Mouse (Mus musculus) lung, postnatal 10 days (tissue): ENCODE measurements around the gene Mesd.

Source experiments
- DNase-seq: peaks from one replicate; pipeline ENCODE4 v3.0.0; 2021

The Mesd gene

DNA sequence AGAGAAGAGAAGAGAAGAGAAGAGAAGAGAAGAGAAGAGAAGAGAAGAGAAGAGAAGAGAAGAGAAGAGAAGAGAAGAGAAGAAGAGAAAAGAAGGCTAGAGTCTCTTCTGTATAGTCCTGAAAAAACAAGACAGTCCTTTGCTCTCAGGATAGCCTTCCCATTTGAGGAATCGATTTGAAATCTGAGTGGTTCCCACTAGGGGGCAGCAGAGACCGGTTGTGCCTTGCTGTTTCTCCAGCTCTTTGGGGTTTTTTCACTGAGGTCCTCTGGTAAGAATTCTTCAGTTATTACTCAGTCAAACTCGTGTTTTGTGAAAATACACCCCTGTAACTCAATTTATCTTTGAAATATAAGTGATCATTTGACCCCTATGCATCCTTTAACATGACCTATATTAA is 30.3 kb downstream of the Mesd start:
- DNase-seq = peak; percentile 90

GRCm38 (mm10) chr7:83920241-83920640 is 36.0 kb downstream of the Mesd start:
- no peak for DNase-seq

DNA sequence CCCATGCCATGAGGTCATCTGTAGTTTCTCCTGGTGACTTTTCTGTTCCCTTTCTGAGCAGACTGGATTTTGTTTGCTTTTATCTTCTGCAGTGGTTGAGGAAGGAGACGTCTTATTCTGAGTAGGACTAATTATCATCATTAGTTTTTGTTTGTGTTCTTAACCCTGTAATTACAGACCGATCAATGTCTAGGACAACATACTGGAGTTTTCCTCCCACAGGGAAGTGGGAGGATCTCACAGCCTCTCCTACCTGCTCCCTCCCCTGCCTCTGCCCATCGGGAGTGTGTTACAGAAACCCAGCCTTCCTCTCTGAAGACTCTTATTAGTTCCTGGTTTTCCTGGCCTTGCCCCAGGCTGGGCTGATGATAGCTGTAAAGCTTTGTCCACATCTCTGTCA is 37.4 kb downstream of the Mesd start:
- no peak for DNase-seq

GRCm38 (mm10) chr7:83939017-83939721 is 54.9 kb downstream of the Mesd start:
- no peak for DNase-seq

- DNase-seq = no peak
Measured at GRCm38 (mm10) chr7:83940136-83940535, 55.9 kb downstream of the Mesd start.

GRCm38 (mm10) chr7:83941701-83942101 is 57.4 kb downstream of the Mesd start:
- peak; percentile 32 for DNase-seq

DNA sequence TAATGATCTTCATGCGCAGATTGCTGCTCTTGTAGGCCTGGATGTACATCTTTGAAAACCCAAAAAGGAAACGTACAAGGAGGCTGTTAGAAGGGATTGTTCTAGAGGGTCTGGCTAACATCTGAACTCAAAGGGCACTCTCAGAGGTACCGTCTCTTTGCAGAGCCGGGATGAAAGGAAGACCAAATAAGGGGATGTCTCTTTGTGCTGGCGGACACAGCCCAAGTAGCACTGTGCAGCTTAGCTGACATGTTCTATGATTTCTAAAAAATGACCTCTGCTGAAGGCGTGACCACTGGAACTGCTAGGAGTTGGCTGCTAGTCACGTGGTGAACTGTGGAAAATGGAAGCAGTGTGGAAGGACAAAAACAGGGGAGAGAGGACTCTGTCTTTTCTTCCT is 64.5 kb downstream of the Mesd start:
- DNase-seq = no peak

DNA sequence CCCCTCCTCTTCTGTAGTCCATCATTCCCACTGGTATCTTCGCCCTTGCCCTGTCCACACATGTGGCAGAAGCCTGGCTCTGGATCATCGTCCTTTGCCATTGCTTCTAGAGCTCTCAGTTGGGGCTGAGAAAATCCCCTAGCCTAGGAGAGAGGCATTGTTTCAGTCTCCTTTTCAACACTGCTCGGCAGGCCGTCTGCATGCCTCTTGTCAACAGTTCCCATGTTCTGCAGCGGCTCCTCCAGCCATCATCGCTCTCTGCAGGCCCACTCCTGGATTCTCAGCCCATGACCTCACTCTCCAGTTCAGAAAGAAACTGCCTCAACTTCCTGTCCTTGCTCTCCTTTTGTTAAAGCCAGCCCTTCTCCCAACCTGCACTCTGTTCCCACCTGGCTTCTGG is 65.4 kb downstream of the Mesd start:
- DNase-seq = no peak
